Mouse (Mus musculus) bone marrow macrophage, adult 2 months (primary cell): Measurements from ENCODE around the gene Cdc42ep5.

Source experiments
- CTCF ChIP-seq: IDR thresholded peaks from 2 replicates; pipeline ENCODE4 v1.5.1; 2012; ENCODE audit warnings: low read depth, mild to moderate bottlenecking, low read length, moderate library complexity
- POLR2A ChIP-seq: IDR thresholded peaks from 2 replicates; pipeline ENCODE4 v1.6.1; 2012; ENCODE audit warnings: mild to moderate bottlenecking, low read depth, low read length, borderline replicate concordance

- TF ChIP-seq POLR2A (no peak), CTCF (no peak)
Observed at GRCm38 (mm10) chr7:4165286-4165685, 626 bp upstream of the Cdc42ep5 start.
